Mouse (Mus musculus): ENCODE measurements around the gene Mt4.

DNA sequence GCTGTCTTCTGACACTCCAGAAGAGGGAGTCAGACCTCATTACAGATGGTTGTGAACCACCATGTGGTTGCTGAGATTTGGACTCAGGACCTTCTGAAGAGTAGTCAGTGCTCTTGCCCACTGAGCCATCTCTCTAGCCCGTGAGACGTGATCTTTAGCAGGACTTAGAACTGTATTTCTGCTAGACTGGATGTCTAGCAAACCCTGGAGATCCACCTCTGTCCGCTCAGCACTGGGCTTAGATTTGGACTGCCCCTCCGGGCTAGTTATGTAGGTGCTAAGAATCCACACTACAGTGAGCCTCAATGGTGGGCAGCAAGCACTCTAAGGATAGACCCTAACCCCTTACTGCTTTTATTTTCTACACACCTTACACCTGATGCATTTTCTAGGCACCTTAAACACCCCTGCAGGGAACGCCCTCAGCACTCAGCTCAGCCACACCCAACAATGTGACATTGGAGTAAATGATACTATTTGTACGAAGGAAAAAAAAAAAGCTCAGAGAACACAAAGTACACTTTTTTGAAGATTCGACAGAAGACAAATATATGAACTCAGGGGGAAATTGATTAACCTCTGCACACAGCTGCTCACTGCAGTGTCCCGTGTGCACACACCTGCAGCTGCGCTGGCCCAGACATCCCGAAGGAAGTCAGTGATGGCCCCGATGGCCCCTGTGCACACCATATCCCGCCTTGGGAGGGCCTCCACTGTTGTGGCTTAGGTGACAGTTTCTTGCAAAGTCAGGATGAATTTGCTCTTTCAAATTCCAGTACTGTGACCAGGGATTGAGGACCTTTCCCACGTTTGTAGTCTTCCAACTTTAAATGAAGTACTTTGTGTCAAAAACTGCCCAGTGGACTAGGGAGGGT is 45.3 kb downstream of the Mt4 start:
- no peak for TF ChIP-seq CTCF (IDR thresholded peaks at IDR 0.05; ENCODE audit: low read depth)
- TF ChIP-seq EP300 (IDR thresholded peaks at IDR 0.05; ENCODE audit: low read depth), result no peak

All from heart, postnatal 0 days (tissue).